Mouse (Mus musculus): ENCODE results near the gene Map3k7. TPM values are rescaled to one million over a fixed set of nuclear protein-coding genes. Genes with fewer than 3 reads are reported as not detected.

Gene Map3k7
- polyA plus RNA-seq, 1 experiment from 2014 or later, result 44.5 TPM

GRCm38 (mm10) chr4:32041741-32042452, 78.0 kb downstream of the Map3k7 start:
- DNase-seq (ENCODE audit: low spot score, missing footprints) (peak; percentile 97), ATAC-seq (ENCODE audit: low FRiP score) (peak; percentile 92)
- Histone ChIP-seq H3K4me3 (ENCODE audit: low read depth, low read length) (no peak overlapping the region), H3K9me3 (ENCODE audit: control insufficient read depth, low read length) (no peaks in the 10 kb centered on the region), H3K4me1 (ENCODE audit: control insufficient read depth, insufficient read depth, low read length) (peaks cover 10% of the 10 kb centered on the region; the same call in 1 of the 2 replicates), H3K27ac (ENCODE audit: low read depth, low read length) (peak overlapping the region; percentile 38), H3K36me3 (ENCODE audit: control insufficient read depth, insufficient read depth, low read length) (no peaks in the 10 kb centered on the region), H3K9ac (ENCODE audit: low read length) (no peak overlapping the region), H3K27me3 (ENCODE audit: control insufficient read depth, insufficient read depth, low read length) (no peaks in the 10 kb centered on the region), H3K4me2 (no peak overlapping the region)
- WGBS, result 40% methylated on average over 15 of the region's 15 CpGs

- Histone ChIP-seq H3K9ac (ENCODE audit: low read length) (peak overlapping the region; percentile 22; the same call in 1 of the 2 replicates), H3K4me2 (no peak overlapping the region), H3K4me1 (ENCODE audit: control insufficient read depth, insufficient read depth, low read length) (peaks cover 10% of the 10 kb centered on the region; the same call in 1 of the 2 replicates), H3K27ac (ENCODE audit: low read depth, low read length) (no peak overlapping the region), H3K36me3 (ENCODE audit: control insufficient read depth, insufficient read depth, low read length) (no peaks in the 10 kb centered on the region), H3K27me3 (ENCODE audit: control insufficient read depth, insufficient read depth, low read length) (no peaks in the 10 kb centered on the region), H3K9me3 (ENCODE audit: control insufficient read depth, low read length) (no peaks in the 10 kb centered on the region), H3K4me3 (ENCODE audit: low read depth, low read length) (no peak overlapping the region)
- no peak for ATAC-seq (ENCODE audit: low FRiP score)
- DNase-seq (ENCODE audit: low spot score, missing footprints), result no peak
- WGBS, result 4% methylated on average over 5 of the region's 5 CpGs
These were observed 81.3 kb downstream of the Map3k7 start for GRCm38 (mm10) chr4:32045234-32045633.

GRCm38 (mm10) chr4:32049824-32050223, 85.9 kb downstream of the Map3k7 start:
- no peaks in the 10 kb centered on the region for H3K27me3 ChIP-seq (ENCODE audit: control insufficient read depth, insufficient read depth, low read length)
- no peaks in the 10 kb centered on the region for H3K9me3 ChIP-seq (ENCODE audit: control insufficient read depth, low read length)
- H3K9ac ChIP-seq (ENCODE audit: low read length), result no peak overlapping the region
- peaks cover 4% of the 10 kb centered on the region; the same call in 1 of the 2 replicates for H3K4me1 ChIP-seq (ENCODE audit: control insufficient read depth, insufficient read depth, low read length)
- no peaks in the 10 kb centered on the region for H3K36me3 ChIP-seq (ENCODE audit: control insufficient read depth, insufficient read depth, low read length)
- no peak overlapping the region for H3K4me2 ChIP-seq
- ATAC-seq (ENCODE audit: low FRiP score) (no peak), DNase-seq (ENCODE audit: low spot score, missing footprints) (no peak)
- no peak overlapping the region for H3K27ac ChIP-seq (ENCODE audit: low read depth, low read length)
- 72% methylated on average over 4 of the region's 4 CpGs for WGBS
- no peak overlapping the region for H3K4me3 ChIP-seq (ENCODE audit: low read depth, low read length)

GRCm38 (mm10) chr4:32053171-32053570, 89.3 kb downstream of the Map3k7 start:
- ATAC-seq (ENCODE audit: low FRiP score), result no peak
- 94% methylated on average over 14 of the region's 14 CpGs for WGBS
- no peak overlapping the region for H3K4me2 ChIP-seq
- no peak overlapping the region for H3K9ac ChIP-seq (ENCODE audit: low read length)
- DNase-seq (ENCODE audit: low spot score, missing footprints), result peak; percentile 61
- H3K9me3 ChIP-seq (ENCODE audit: control insufficient read depth, low read length), result no peaks in the 10 kb centered on the region
- H3K4me1 ChIP-seq (ENCODE audit: control insufficient read depth, insufficient read depth, low read length), result 0 out of 2 replicates have a peak, but pooled peaks cover 3% of the 10 kb centered on the region
- no peaks in the 10 kb centered on the region for H3K27me3 ChIP-seq (ENCODE audit: control insufficient read depth, insufficient read depth, low read length)
- H3K36me3 ChIP-seq (ENCODE audit: control insufficient read depth, insufficient read depth, low read length), result no peaks in the 10 kb centered on the region
- H3K4me3 ChIP-seq (ENCODE audit: low read depth, low read length), result no peak overlapping the region
- no peak overlapping the region for H3K27ac ChIP-seq (ENCODE audit: low read depth, low read length)

- Histone ChIP-seq H3K9me3 (ENCODE audit: control insufficient read depth, low read length) (no peaks in the 10 kb centered on the region), H3K4me3 (ENCODE audit: low read depth, low read length) (peak overlapping the region; percentile 21; the same call in 1 of the 2 replicates), H3K27me3 (ENCODE audit: control insufficient read depth, insufficient read depth, low read length) (no peaks in the 10 kb centered on the region), H3K9ac (ENCODE audit: low read length) (peak overlapping the region; percentile 56), H3K4me2 (peak overlapping the region; percentile 46), H3K36me3 (ENCODE audit: control insufficient read depth, insufficient read depth, low read length) (no peaks in the 10 kb centered on the region), H3K4me1 (ENCODE audit: control insufficient read depth, insufficient read depth, low read length) (0 out of 2 replicates have a peak, but pooled peaks cover 3% of the 10 kb centered on the region), H3K27ac (ENCODE audit: low read depth, low read length) (no peak overlapping the region)
- ATAC-seq (ENCODE audit: low FRiP score), result peak; percentile 86
- 26% methylated on average over 21 of the region's 21 CpGs for WGBS
- peak; percentile 98 for DNase-seq (ENCODE audit: low spot score, missing footprints)
These were observed 91.5 kb downstream of the Map3k7 start for GRCm38 (mm10) chr4:32055151-32056052.

GRCm38 (mm10) chr4:32056441-32056840, 92.5 kb downstream of the Map3k7 start:
- no peak overlapping the region for H3K4me2 ChIP-seq
- no peaks in the 10 kb centered on the region for H3K9me3 ChIP-seq (ENCODE audit: control insufficient read depth, low read length)
- ATAC-seq (ENCODE audit: low FRiP score) (0 out of 2 replicates have a peak, but pooled peaks have one; percentile 35), DNase-seq (ENCODE audit: low spot score, missing footprints) (peak; percentile 80)
- peaks cover 5% of the 10 kb centered on the region; the same call in 1 of the 2 replicates for H3K4me1 ChIP-seq (ENCODE audit: control insufficient read depth, insufficient read depth, low read length)
- no peak overlapping the region for H3K4me3 ChIP-seq (ENCODE audit: low read depth, low read length)
- WGBS, result 69% methylated on average over 7 of the region's 7 CpGs
- no peaks in the 10 kb centered on the region for H3K27me3 ChIP-seq (ENCODE audit: control insufficient read depth, insufficient read depth, low read length)
- H3K27ac ChIP-seq (ENCODE audit: low read depth, low read length), result no peak overlapping the region
- no peaks in the 10 kb centered on the region for H3K36me3 ChIP-seq (ENCODE audit: control insufficient read depth, insufficient read depth, low read length)
- H3K9ac ChIP-seq (ENCODE audit: low read length), result no peak overlapping the region

- Histone ChIP-seq H3K4me1 (ENCODE audit: control insufficient read depth, insufficient read depth, low read length) (peaks cover 7% of the 10 kb centered on the region; the same call in 1 of the 2 replicates), H3K9me3 (ENCODE audit: control insufficient read depth, low read length) (no peaks in the 10 kb centered on the region), H3K27ac (ENCODE audit: low read depth, low read length) (no peak overlapping the region), H3K4me3 (ENCODE audit: low read depth, low read length) (no peak overlapping the region), H3K27me3 (ENCODE audit: control insufficient read depth, insufficient read depth, low read length) (no peaks in the 10 kb centered on the region), H3K36me3 (ENCODE audit: control insufficient read depth, insufficient read depth, low read length) (no peaks in the 10 kb centered on the region), H3K4me2 (no peak overlapping the region), H3K9ac (ENCODE audit: low read length) (no peak overlapping the region)
- WGBS, result 47% methylated on average over 5 of the region's 5 CpGs
- ATAC-seq (ENCODE audit: low FRiP score), result peak; percentile 65; the same call in 1 of the 2 replicates
- DNase-seq (ENCODE audit: low spot score, missing footprints), result peak; percentile 83
These were observed 93.2 kb downstream of the Map3k7 start for GRCm38 (mm10) chr4:32057102-32057501.

GRCm38 (mm10) chr4:32060686-32061085, 96.8 kb downstream of the Map3k7 start:
- H3K4me2 ChIP-seq, result no peak overlapping the region
- H3K9ac ChIP-seq (ENCODE audit: low read length), result no peak overlapping the region
- peaks cover 5% of the 10 kb centered on the region; the same call in 1 of the 2 replicates for H3K4me1 ChIP-seq (ENCODE audit: control insufficient read depth, insufficient read depth, low read length)
- H3K27ac ChIP-seq (ENCODE audit: low read depth, low read length), result no peak overlapping the region
- ATAC-seq (ENCODE audit: low FRiP score), result no peak
- peak; percentile 75 for DNase-seq (ENCODE audit: low spot score, missing footprints)
- no peaks in the 10 kb centered on the region for H3K9me3 ChIP-seq (ENCODE audit: control insufficient read depth, low read length)
- no peaks in the 10 kb centered on the region for H3K36me3 ChIP-seq (ENCODE audit: control insufficient read depth, insufficient read depth, low read length)
- no peaks in the 10 kb centered on the region for H3K27me3 ChIP-seq (ENCODE audit: control insufficient read depth, insufficient read depth, low read length)
- H3K4me3 ChIP-seq (ENCODE audit: low read depth, low read length), result no peak overlapping the region
- WGBS, result 92% methylated on average over 4 of the region's 4 CpGs
